Mouse (Mus musculus): ENCODE measurements around the gene Terf2ip. TPM values are rescaled to one million over a fixed set of nuclear protein-coding genes. Genes with fewer than 3 reads are reported as not detected.

The Terf2ip gene
- 10 to 100 TPM; 10.7 to 10.8 TPM for total RNA-seq (2021)
- polyA plus RNA-seq (2012; rRNA removed) = 5.3 and 8.2 TPM in 2 replicates
- long read RNA-seq, transcript Terf2ip-201 (3 exons, 3,560 nt) = major isoform, 35 of 37 reads
- long read RNA-seq, partial matches to known transcripts = 0 of 37 reads
- long read RNA-seq, other reads (novel, unspliced or antisense) = 2 of 37 reads

GRCm38 (mm10) chr8:112010997-112011815 lies at the start of gene Terf2ip, which contains the start of gene Kars:
Gene Terf2ip (plus strand): TSS chr8:112011398.
Gene Kars (minus strand): TSS chr8:112011323.
- peak within 1 kb of the TSS; percentile 86 for H3K27ac ChIP-seq
- peak; percentile 95 to 96 for DNase-seq
- under 1% methylated on average over 61 of the region's 61 CpGs for WGBS
- H3K4me1 ChIP-seq (ENCODE audit: control insufficient read depth, insufficient read depth, low read length) = peaks cover 5% of the 10 kb centered on the region
- TF ChIP-seq POLR2A (IDR thresholded peaks at IDR 0.05; ENCODE audit: insufficient read depth, low read depth, low read length) (peak; percentile 95), EP300 (IDR thresholded peaks at IDR 0.05; ENCODE audit: insufficient read depth, low read depth, low read length) (peak; percentile 53; the same call in 1 of the 2 replicates), CTCF (IDR thresholded peaks at IDR 0.05) (no peak)
- intact Hi-C loops (cut with DNase I) = loop anchor here (1.0 kb wide), 1 partner anchor 18 kb away; no protein-coding TSS in a partner anchor
- H3K9ac ChIP-seq (ENCODE audit: low read depth, low read length) = peak within 1 kb of the TSS; percentile 82
- peak within 1 kb of the TSS; percentile 100 for H3K4me3 ChIP-seq
- peaks cover 3% of the 10 kb centered on the region; the same call in 1 of the 2 replicates for H3K36me3 ChIP-seq (ENCODE audit: control insufficient read depth, insufficient read depth, low read length)
- H3K79me2 ChIP-seq (replicated peaks; ENCODE audit: control insufficient read depth, insufficient read depth, low read length) = peaks cover 4% of the 10 kb centered on the region
- H3K27me3 ChIP-seq (ENCODE audit: control insufficient read depth, insufficient read depth, low read length) = no peaks in the 10 kb centered on the region

- no peak overlapping the region for H3K9ac ChIP-seq (ENCODE audit: low read depth, low read length)
- no peaks in the 10 kb centered on the region; the same call in 1 of the 2 replicates for H3K36me3 ChIP-seq (ENCODE audit: control insufficient read depth, insufficient read depth, low read length)
- no peak overlapping the region for H3K27ac ChIP-seq
- no peaks in the 10 kb centered on the region for H3K4me1 ChIP-seq (ENCODE audit: control insufficient read depth, insufficient read depth, low read length)
- no peak for DNase-seq
- no peak overlapping the region for H3K4me3 ChIP-seq
- H3K79me2 ChIP-seq (replicated peaks; ENCODE audit: control insufficient read depth, insufficient read depth, low read length) = no peaks in the 10 kb centered on the region
- 27% methylated on average over 1 of the region's 1 CpGs for WGBS
- intact Hi-C loops (cut with DNase I) = no loop called here
- TF ChIP-seq EP300 (IDR thresholded peaks at IDR 0.05; ENCODE audit: insufficient read depth, low read depth, low read length) (no peak), POLR2A (IDR thresholded peaks at IDR 0.05; ENCODE audit: insufficient read depth, low read depth, low read length) (no peak), CTCF (IDR thresholded peaks at IDR 0.05) (no peak)
- no peaks in the 10 kb centered on the region for H3K27me3 ChIP-seq (ENCODE audit: control insufficient read depth, insufficient read depth, low read length)
Observed at GRCm38 (mm10) chr8:111962589-111962988, 48.6 kb upstream of the Terf2ip start.

- Histone ChIP-seq H3K79me2 (replicated peaks; ENCODE audit: control insufficient read depth, insufficient read depth, low read length) (no peaks in the 10 kb centered on the region), H3K4me1 (ENCODE audit: control insufficient read depth, insufficient read depth, low read length) (no peaks in the 10 kb centered on the region), H3K4me3 (no peak overlapping the region), H3K36me3 (ENCODE audit: control insufficient read depth, insufficient read depth, low read length) (no peaks in the 10 kb centered on the region; the same call in 1 of the 2 replicates), H3K27me3 (ENCODE audit: control insufficient read depth, insufficient read depth, low read length) (no peaks in the 10 kb centered on the region), H3K27ac (no peak overlapping the region), H3K9ac (ENCODE audit: low read depth, low read length) (no peak overlapping the region)
- DNase-seq = no peak
- WGBS = 47% methylated on average over 10 of the region's 10 CpGs
- intact Hi-C loops (cut with DNase I) = no loop called here
- no peak for TF ChIP-seq CTCF (IDR thresholded peaks at IDR 0.05)
Observed at GRCm38 (mm10) chr8:111963091-111963490, 48.1 kb upstream of the Terf2ip start.

GRCm38 (mm10) chr8:111963546-111963945 lies 47.7 kb upstream of the Terf2ip start:
- WGBS = 86% methylated on average over 4 of the region's 4 CpGs
- Histone ChIP-seq H3K36me3 (ENCODE audit: control insufficient read depth, insufficient read depth, low read length) (no peaks in the 10 kb centered on the region; the same call in 1 of the 2 replicates), H3K27me3 (ENCODE audit: control insufficient read depth, insufficient read depth, low read length) (no peaks in the 10 kb centered on the region), H3K27ac (no peak overlapping the region), H3K79me2 (replicated peaks; ENCODE audit: control insufficient read depth, insufficient read depth, low read length) (no peaks in the 10 kb centered on the region), H3K4me1 (ENCODE audit: control insufficient read depth, insufficient read depth, low read length) (no peaks in the 10 kb centered on the region), H3K4me3 (no peak overlapping the region), H3K9ac (ENCODE audit: low read depth, low read length) (no peak overlapping the region)
- intact Hi-C loops (cut with DNase I) = no loop called here
- no peak for TF ChIP-seq CTCF (IDR thresholded peaks at IDR 0.05)
- no peak for TF ChIP-seq POLR2A (IDR thresholded peaks at IDR 0.05; ENCODE audit: insufficient read depth, low read depth, low read length)
- no peak for TF ChIP-seq EP300 (IDR thresholded peaks at IDR 0.05; ENCODE audit: insufficient read depth, low read depth, low read length)
- DNase-seq = no peak

GRCm38 (mm10) chr8:111964351-111964750 lies 46.8 kb upstream of the Terf2ip start:
- DNase-seq = no peak
- intact Hi-C loops (cut with DNase I) = no loop called here
- no peaks in the 10 kb centered on the region; the same call in 1 of the 2 replicates for H3K36me3 ChIP-seq (ENCODE audit: control insufficient read depth, insufficient read depth, low read length)
- H3K4me3 ChIP-seq = no peak overlapping the region
- no peak for TF ChIP-seq POLR2A (IDR thresholded peaks at IDR 0.05; ENCODE audit: insufficient read depth, low read depth, low read length)
- no peak for TF ChIP-seq CTCF (IDR thresholded peaks at IDR 0.05)
- TF ChIP-seq EP300 (IDR thresholded peaks at IDR 0.05; ENCODE audit: insufficient read depth, low read depth, low read length) = no peak
- no peaks in the 10 kb centered on the region for H3K79me2 ChIP-seq (replicated peaks; ENCODE audit: control insufficient read depth, insufficient read depth, low read length)
- H3K4me1 ChIP-seq (ENCODE audit: control insufficient read depth, insufficient read depth, low read length) = no peaks in the 10 kb centered on the region
- H3K9ac ChIP-seq (ENCODE audit: low read depth, low read length) = no peak overlapping the region
- WGBS = 71% methylated on average over 5 of the region's 5 CpGs
- H3K27me3 ChIP-seq (ENCODE audit: control insufficient read depth, insufficient read depth, low read length) = no peaks in the 10 kb centered on the region
- H3K27ac ChIP-seq = no peak overlapping the region

Measured in heart, adult 2 months (tissue).